10 mouse cellular contexts compared by ENCODE assay signal in the genomic region with DNA sequence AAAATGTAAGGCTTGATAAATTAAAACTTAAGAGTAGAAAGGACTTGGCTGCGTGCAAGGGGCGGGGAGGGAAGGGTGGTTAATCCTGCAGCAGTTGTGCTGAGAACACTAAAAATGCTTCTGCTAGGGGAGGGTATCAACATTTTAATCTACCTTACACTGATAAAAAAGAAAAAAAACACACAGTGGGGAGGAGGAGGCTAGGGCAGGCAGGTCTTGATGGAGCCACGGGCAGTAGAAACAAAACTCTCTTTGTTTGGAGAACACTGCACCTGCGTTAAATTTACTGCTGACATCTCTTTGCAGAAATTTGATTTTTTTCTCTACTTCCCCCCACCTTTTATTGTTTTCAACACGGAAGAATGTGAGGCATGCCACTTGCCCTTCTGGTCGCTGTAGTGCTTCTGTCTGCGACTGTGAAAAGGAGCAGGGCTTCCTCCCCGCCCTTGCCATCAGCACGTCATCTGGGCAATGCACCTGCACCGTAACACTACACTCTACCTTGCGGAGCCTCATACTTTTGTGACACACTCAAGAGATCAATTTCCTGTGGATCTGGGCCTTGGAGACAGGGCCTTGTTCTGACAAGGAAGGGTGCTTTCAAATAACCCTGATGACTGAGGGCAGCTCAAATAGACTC.
A peak's percentile ranks its signal among the peaks of the same experiment; 100 is the strongest.
DNase-seq lines count a peak whose midpoint lies in the region; ATAC-seq and TF ChIP-seq lines count a peak whose summit lies in the region.
"Had no signal": no experiment of that assay in that cellular context is flagged by ENCODE, and none has a peak within 500 bp of the region (broad histone marks: within the 10 kb centered on the region; RNA-seq: fewer than 3 reads in every experiment).

No protein-coding gene starts in this region.

- no peak for TF ChIP-seq CTCF in ES-Bruce4 (IDR thresholded peaks at IDR 0.05; ENCODE audit: low read depth, low read length)
- no peak for TF ChIP-seq CTCF in lung, postnatal 0 days (IDR thresholded peaks at IDR 0.05)

- no peak overlapping the region for H3K4me2 ChIP-seq in embryonic facial prominence, embryonic 15.5 days (replicated peaks)
- H3K4me2 ChIP-seq in lung, postnatal 0 days (replicated peaks; ENCODE audit: low read depth, low read length) = no peak overlapping the region

- no peaks in the 10 kb centered on the region for H3K36me3 ChIP-seq in ES-Bruce4 (ENCODE audit: control insufficient read depth, insufficient read depth, low read length, poor library complexity, severe bottlenecking)
- H3K36me3 ChIP-seq in embryonic facial prominence, embryonic 15.5 days = no peaks in the 10 kb centered on the region
- H3K36me3 ChIP-seq in lung, postnatal 0 days (ENCODE audit: insufficient read depth, low read length) = no peaks in the 10 kb centered on the region

- H3K4me1 ChIP-seq in ES-Bruce4 (ENCODE audit: control insufficient read depth, insufficient read depth, low read length) = no peaks in the 10 kb centered on the region
- H3K4me1 ChIP-seq in embryonic facial prominence, embryonic 15.5 days = no peaks in the 10 kb centered on the region
- H3K4me1 ChIP-seq in lung, postnatal 0 days (ENCODE audit: insufficient read depth, low read depth, low read length) = no peaks in the 10 kb centered on the region

- H3K27ac ChIP-seq in ES-Bruce4 (ENCODE audit: insufficient read depth, low read length) = no peak overlapping the region
- H3K27ac ChIP-seq in embryonic facial prominence, embryonic 15.5 days (replicated peaks) = no peak overlapping the region
- 0 out of 2 replicates have a peak overlapping the region, but pooled peaks have one; percentile 20 for H3K27ac ChIP-seq in lung, postnatal 0 days (ENCODE audit: low read length)
- H3K27ac ChIP-seq: hindbrain, postnatal 0 days had no signal

- H3K4me3 ChIP-seq in ES-Bruce4 (ENCODE audit: low read depth, low read length) = no peak overlapping the region
- no peak overlapping the region for H3K4me3 ChIP-seq in embryonic facial prominence, embryonic 15.5 days (replicated peaks)
- H3K4me3 ChIP-seq in lung, postnatal 0 days (ENCODE audit: low read depth, low read length) = no peak overlapping the region

- peak; percentile 72 for ATAC-seq in embryonic facial prominence, embryonic 15.5 days (ENCODE audit: insufficient number of reproducible peaks, low FRiP score, low TSS enrichment, low read depth)
- ATAC-seq in lung, postnatal 0 days = peak; percentile 89
- no peak for ATAC-seq in megakaryocyte, adult 5-6 weeks (ENCODE audit: poor library complexity, severe bottlenecking)
- ATAC-seq: forebrain, embryonic 14.5 days; hindbrain, postnatal 0 days had no signal

- TF ChIP-seq EP300 in ES-Bruce4 (IDR thresholded peaks at IDR 0.05; ENCODE audit: insufficient read depth, low read depth, low read length) = peak; percentile 53; the same call in 1 of the 2 replicates
- TF ChIP-seq EP300 in lung, postnatal 0 days (IDR thresholded peaks at IDR 0.05) = no peak

- no peaks in the 10 kb centered on the region for H3K27me3 ChIP-seq in ES-Bruce4 (ENCODE audit: control insufficient read depth, insufficient read depth, low read length, poor library complexity, severe bottlenecking)
- H3K27me3 ChIP-seq in embryonic facial prominence, embryonic 15.5 days = no peaks in the 10 kb centered on the region
- no peaks in the 10 kb centered on the region for H3K27me3 ChIP-seq in lung, postnatal 0 days (replicated peaks; ENCODE audit: insufficient read depth, low read length)

- no peaks in the 10 kb centered on the region for H3K9me3 ChIP-seq in ES-Bruce4 (replicated peaks; ENCODE audit: control insufficient read depth, insufficient read depth, low read length, poor library complexity, severe bottlenecking)
- no peaks in the 10 kb centered on the region for H3K9me3 ChIP-seq in embryonic facial prominence, embryonic 15.5 days (replicated peaks)
- H3K9me3 ChIP-seq in lung, postnatal 0 days (ENCODE audit: low read length) = no peaks in the 10 kb centered on the region

- DNase-seq in heart, adult 11 months = peak; percentile 74
- DNase-seq in heart, postnatal 4 days = no peak
- DNase-seq in lung, postnatal 0 days (ENCODE audit: low spot score) = peak; percentile 67
- DNase-seq in gastrocnemius, postnatal 4 days (ENCODE audit: low spot score in 2 of 2) = no peak
- no peak for DNase-seq in layer of hippocampus, postnatal 25 days (ENCODE audit: extremely low spot score in 1 of 2, low spot score in 1 of 2)

- TF ChIP-seq POLR2A in ES-Bruce4 (IDR thresholded peaks at IDR 0.05; ENCODE audit: insufficient read depth, low read length) = no peak

- no peak overlapping the region for H3K9ac ChIP-seq in ES-Bruce4 (ENCODE audit: low read depth, poor library complexity, severe bottlenecking)
- no peak overlapping the region for H3K9ac ChIP-seq in embryonic facial prominence, embryonic 15.5 days
- H3K9ac ChIP-seq in lung, postnatal 0 days (replicated peaks; ENCODE audit: low read depth) = no peak overlapping the region

- WGBS in embryonic facial prominence, embryonic 15.5 days = 36% methylated on average over 11 of the region's 11 CpGs
- WGBS in lung, postnatal 0 days = 45% methylated on average over 11 of the region's 11 CpGs

Comparison
In these comparisons a context has a peak if more than half of its experiments do, and no peak if none do; other contexts are left out.
1. DNase-seq: peak in heart, adult 11 months (single experiment) and lung, postnatal 0 days (single experiment); none in heart, postnatal 4 days (single experiment), gastrocnemius, postnatal 4 days (0 of 2) and layer of hippocampus, postnatal 25 days (0 of 2).